Mouse (Mus musculus) MEL (cell line): ENCODE measurements around the gene Crat. TPM values are rescaled to one million over a fixed set of nuclear protein-coding genes. Genes with fewer than 3 reads are reported as not detected.
A peak's percentile ranks its signal among the peaks of the same experiment; 100 is the strongest.

ENCODE experiments used
- DNase-seq: peaks from one replicate; pipeline ENCODE4 v3.0.0; 2011; ENCODE audit warnings: low read depth, low spot score
- H3K27ac ChIP-seq: 2 replicates; pipeline ENCODE4 v1.5.1; 2012; ENCODE audit warnings: low read depth, mild to moderate bottlenecking, control low read depth, low read length, moderate library complexity; ENCODE audit not compliant: control insufficient read depth
- H3K27me3 ChIP-seq, 2 experiments: fragments of 150-350 bp in 1 of 2; sonication (generic) in 1 of 2; 2 replicates each; pipeline ENCODE4 v1.6.1; 2012; ENCODE audit warnings: low read length in 2 of 2, mild to moderate bottlenecking in 2 of 2, improper control_type of control experiment in 1 of 2, moderate library complexity in 1 of 2; ENCODE audit not compliant: insufficient read depth in 2 of 2, control insufficient read depth in 1 of 2
- H3K36me3 ChIP-seq, 2 experiments: 2 replicates each; pipeline ENCODE4 v1.6.1; 2012 to 2014; ENCODE audit warnings: low read length in 2 of 2, improper control_type of control experiment in 1 of 2, inconsistent platforms in 1 of 2, mild to moderate bottlenecking in 1 of 2; ENCODE audit not compliant: insufficient read depth in 2 of 2, control insufficient read depth in 1 of 2
- H3K4me1 ChIP-seq, 2 experiments: fragments of 150-350 bp in 1 of 2; sonication (generic) in 1 of 2; 2 replicates each; pipeline ENCODE4 v1.6.1; 2012; ENCODE audit warnings: low read length in 2 of 2, improper control_type of control experiment in 1 of 2, mild to moderate bottlenecking in 1 of 2; ENCODE audit not compliant: insufficient read depth in 2 of 2, control insufficient read depth in 1 of 2
- H3K4me3 ChIP-seq, 2 experiments: fragments of 150-350 bp in 1 of 2; sonication (generic) in 1 of 2; 2 replicates each; pipeline ENCODE4 v1.5.1; 2012; ENCODE audit warnings: low read depth in 2 of 2, low read length in 2 of 2, mild to moderate bottlenecking in 2 of 2, moderate library complexity in 2 of 2, control low read depth in 1 of 2, improper control_type of control experiment in 1 of 2; ENCODE audit not compliant: control insufficient read depth in 1 of 2, insufficient read depth in 1 of 2
- H3K79me2 ChIP-seq: 2 replicates; pipeline ENCODE4 v1.6.1; 2012; ENCODE audit warnings: mild to moderate bottlenecking, low read length, moderate library complexity; ENCODE audit not compliant: control insufficient read depth, poor library complexity, insufficient read depth
- H3K9ac ChIP-seq: 2 replicates; pipeline ENCODE4 v1.6.1; 2012; ENCODE audit warnings: low read depth, mild to moderate bottlenecking, control low read depth, low read length, moderate library complexity; ENCODE audit not compliant: control insufficient read depth, poor library complexity, severe bottlenecking
- H3K9me3 ChIP-seq: fragments of 150-350 bp; sonication (generic); replicated peaks from 2 replicates; pipeline ENCODE4 v1.6.1; 2012; ENCODE audit warnings: mild to moderate bottlenecking, low read length, improper control_type of control experiment, moderate library complexity; ENCODE audit not compliant: insufficient read depth
- CHD1 ChIP-seq: IDR thresholded peaks from 2 replicates; pipeline ENCODE4 v1.6.1; 2012; ENCODE audit warnings: low read depth, mild to moderate bottlenecking, inconsistent platforms, low read length, improper control_type of control experiment
- CTCF ChIP-seq, 3 experiments: IDR thresholded peaks in 2 of 3; conservative IDR thresholded peaks in 1 of 3; 2 replicates each; pipeline ENCODE4 v1.5.1; 2011 to 2012; ENCODE audit warnings: low read length in 3 of 3, low read depth in 2 of 3, mild to moderate bottlenecking in 2 of 3, improper control_type of control experiment in 1 of 3, inconsistent platforms in 1 of 3, mixed read lengths in 1 of 3, moderate library complexity in 1 of 3; ENCODE audit not compliant: control insufficient read depth in 1 of 3, insufficient read depth in 1 of 3, poor library complexity in 1 of 3, severe bottlenecking in 1 of 3
- ELF1 ChIP-seq: IDR thresholded peaks from 2 replicates; pipeline ENCODE4 v1.6.1; 2014; ENCODE audit warnings: low read depth, mild to moderate bottlenecking, inconsistent platforms, low read length, improper control_type of control experiment, moderate library complexity
- MYB ChIP-seq: IDR thresholded peaks from 2 replicates; pipeline ENCODE4 v1.6.1; 2011; ENCODE audit warnings: mild to moderate bottlenecking, low read depth, low read length, improper control_type of control experiment
- NELFE ChIP-seq: IDR thresholded peaks from 2 replicates; pipeline ENCODE4 v1.6.1; 2011; ENCODE audit warnings: low read depth, low read length, improper control_type of control experiment
- POLR2A ChIP-seq, 2 experiments: IDR thresholded peaks; 2 replicates each; pipeline ENCODE4 v1.6.1; 2011 to 2012; ENCODE audit warnings: low read length in 2 of 2, mild to moderate bottlenecking in 2 of 2, control low read depth in 1 of 2, improper control_type of control experiment in 1 of 2, low read depth in 1 of 2, moderate library complexity in 1 of 2; ENCODE audit not compliant: control insufficient read depth in 1 of 2, insufficient read depth in 1 of 2, poor library complexity in 1 of 2
- POLR2AphosphoS2 ChIP-seq: IDR thresholded peaks from 2 replicates; pipeline ENCODE4 v1.6.1; 2011; ENCODE audit warnings: low read length, improper control_type of control experiment
- POLR2AphosphoS5 ChIP-seq: IDR thresholded peaks from 2 replicates; pipeline ENCODE4 v1.6.1; 2012; ENCODE audit warnings: low read depth, borderline replicate concordance, mild to moderate bottlenecking, inconsistent platforms, low read length, moderate library complexity, mixed read lengths
- RAD21 ChIP-seq: IDR thresholded peaks from 2 replicates; pipeline ENCODE4 v1.6.1; 2011; ENCODE audit warnings: mild to moderate bottlenecking, low read depth, low read length, improper control_type of control experiment
- RCOR1 ChIP-seq: IDR thresholded peaks from 2 replicates; pipeline ENCODE4 v1.6.1; 2012; ENCODE audit warnings: low read depth, mild to moderate bottlenecking, inconsistent platforms, low read length, improper control_type of control experiment
- SMC3 ChIP-seq: IDR thresholded peaks from 2 replicates; pipeline ENCODE4 v1.6.1; 2011; ENCODE audit warnings: low read depth, low read length, improper control_type of control experiment
- TBP ChIP-seq: IDR thresholded peaks from 2 replicates; pipeline ENCODE4 v1.8.0; 2011; ENCODE audit warnings: low read depth, low read length, improper control_type of control experiment
- ZKSCAN1 ChIP-seq: IDR thresholded peaks from 2 replicates; pipeline ENCODE4 v1.6.1; 2012; ENCODE audit warnings: low read depth, mild to moderate bottlenecking, inconsistent platforms, low read length, improper control_type of control experiment, moderate library complexity
- ZMIZ1 ChIP-seq: IDR thresholded peaks from 2 replicates; pipeline ENCODE4 v1.6.1; 2012; ENCODE audit warnings: low read depth, mild to moderate bottlenecking, inconsistent platforms, low read length, improper control_type of control experiment, moderate library complexity
- ZNF384 ChIP-seq: IDR thresholded peaks from 2 replicates; pipeline ENCODE4 v1.6.1; 2012; ENCODE audit warnings: low read depth, mild to moderate bottlenecking, inconsistent platforms, low read length, improper control_type of control experiment
- polyA plus RNA-seq, 2 experiments: library from polyadenylated mRNA; stranded (reverse) in 1 of 2; unstranded in 1 of 2; fragments of >175 nt in 1 of 2; fragments of >200 nt in 1 of 2; gene quantifications; 2 replicates each; pipeline versions ENCODE4 v1.2.1 to v1.2.4; 2012; ENCODE audit warnings: low replicate concordance in 2 of 2, low read depth in 1 of 2; ENCODE audit not compliant: insufficient read length in 2 of 2, insufficient read depth in 1 of 2, missing spikeins in 1 of 2
- total RNA-seq: library from RNA; depleted of rRNA; stranded (reverse); fragments of 300-350 nt; gene quantifications from 2 replicates; pipeline ENCODE4 v1.2.3, GENCODE M21; 2012

Gene Crat
- total and polyA plus RNA-seq, 3 experiments = 22.0 to 93.9 TPM; not detected in 1

- Histone ChIP-seq H3K4me1 (peaks cover 0 to 10% of the 10 kb centered on the region in 2 experiments; a peak in 2 of 4 replicates), H3K4me3 (no peak overlapping the region), H3K9me3 (no peaks in the 10 kb centered on the region), H3K9ac (no peak overlapping the region), H3K27me3 (no peaks in the 10 kb centered on the region), H3K36me3 (peaks cover 0 to 3% of the 10 kb centered on the region in 2 experiments; a peak in 2 of 4 replicates), H3K79me2 (peaks cover 15% of the 10 kb centered on the region), H3K27ac (no peak overlapping the region)
- TF ChIP-seq RAD21 = peak; percentile 53
- no peak for TF ChIP-seq ZKSCAN1
- peak; percentile 50 to 69 (median 60) for TF ChIP-seq CTCF (IDR thresholded peaks at IDR 0.05 in 2 of 3, conservative IDR thresholded peaks at IDR 0.05 in 1 of 3; ENCODE audit: control insufficient read depth in 1 of 3, insufficient read depth in 1 of 3, low read depth in 2 of 3, low read length in 3 of 3, poor library complexity in 1 of 3, severe bottlenecking in 1 of 3)
- peak; percentile 42 for TF ChIP-seq SMC3
- peak; percentile 70 for TF ChIP-seq ZNF384
- peak; percentile 56; the same call in 1 of the 2 replicates for TF ChIP-seq TBP
- TF ChIP-seq RCOR1 = no peak
- peak; percentile 63 for DNase-seq
Observed at GRCm38 (mm10) chr2:30362865-30363264, 52.7 kb downstream of the Crat start.

- Histone ChIP-seq H3K79me2 (peaks cover 14% of the 10 kb centered on the region), H3K27me3 (no peaks in the 10 kb centered on the region), H3K36me3 (peaks cover 0 to 3% of the 10 kb centered on the region in 2 experiments; a peak in 2 of 4 replicates), H3K27ac (no peak overlapping the region), H3K9me3 (no peaks in the 10 kb centered on the region), H3K4me1 (peaks cover 0 to 15% of the 10 kb centered on the region in 2 experiments; a peak in 2 of 4 replicates), H3K9ac (no peak overlapping the region)
- DNase-seq = no peak
- TF ChIP-seq ELF1 (no peak), CHD1 (no peak), RAD21 (no peak), POLR2A (IDR thresholded peaks at IDR 0.05; ENCODE audit: control insufficient read depth in 1 of 2, insufficient read depth in 1 of 2, low read depth in 1 of 2, low read length in 2 of 2, poor library complexity in 1 of 2) (no peak), POLR2AphosphoS2 (no peak), POLR2AphosphoS5 (no peak), NELFE (no peak), RCOR1 (no peak), MYB (no peak), ZMIZ1 (no peak)
- TF ChIP-seq, all 39 proteins: peak for 0
- H3K4me3 ChIP-seq = no peak overlapping the region
Observed at GRCm38 (mm10) chr2:30360626-30361025, 55.0 kb downstream of the Crat start.
